Mouse (Mus musculus): ENCODE data around the gene Borcs5. TPM values are rescaled to one million over a fixed set of nuclear protein-coding genes. Genes with fewer than 3 reads are reported as not detected.

Gene Borcs5
- polyA plus RNA-seq (2014; fragmentation: Illumina TruSeq; extraction: RNeasy Lipid Tissue Mini Kit (QIAGEN cat#74804); ENCODE audit: low read depth, low replicate concordance) = 1.8 TPM

GRCm38 (mm10) chr6:134639210-134639609, at the start of gene Borcs5:
Gene Borcs5 (plus strand): TSS chr6:134639510.

GRCm38 (mm10) chr6:134631947-134632687, 7.2 kb upstream of the Borcs5 start, which contains the start of gene Mansc1:
Gene Mansc1 (minus strand): TSS chr6:134632488.

Other genes with a start within 250 kb of the Borcs5 start
- 282 TPM for gene Bcl2l14, start 243.2 kb upstream of the Borcs5 start, polyA plus RNA-seq (2014; fragmentation: Illumina TruSeq; extraction: RNeasy Lipid Tissue Mini Kit (QIAGEN cat#74804); ENCODE audit: low read depth, low replicate concordance)
- gene Lrp6, start 72.5 kb upstream of the Borcs5 start, polyA plus RNA-seq (2014; fragmentation: Illumina TruSeq; extraction: RNeasy Lipid Tissue Mini Kit (QIAGEN cat#74804); ENCODE audit: low read depth, low replicate concordance) = 12.9 TPM
- gene Mansc1, start 7.0 kb upstream of the Borcs5 start, polyA plus RNA-seq (2014; fragmentation: Illumina TruSeq; extraction: RNeasy Lipid Tissue Mini Kit (QIAGEN cat#74804); ENCODE audit: low read depth, low replicate concordance) = 0.20 TPM
- 37.1 TPM for gene Dusp16, start 153.1 kb downstream of the Borcs5 start, polyA plus RNA-seq (2014; fragmentation: Illumina TruSeq; extraction: RNeasy Lipid Tissue Mini Kit (QIAGEN cat#74804); ENCODE audit: low read depth, low replicate concordance)
- 14.2 TPM for gene Crebl2, start 190.6 kb downstream of the Borcs5 start, polyA plus RNA-seq (2014; fragmentation: Illumina TruSeq; extraction: RNeasy Lipid Tissue Mini Kit (QIAGEN cat#74804); ENCODE audit: low read depth, low replicate concordance)